Mouse (Mus musculus) lung, postnatal 36 days (tissue): ENCODE measurements around the gene Rhbdd2.
"Not testable (repeated sequence)": the region's sequence is repeated elsewhere in the genome, so short reads cannot be mapped to it uniquely, and the experiment has no call there.

Source experiments
- DNase-seq: peaks from one replicate; pipeline ENCODE4 v3.0.0; 2022; ENCODE audit warnings: mixed read lengths

The Rhbdd2 gene

GRCm38 (mm10) chr5:135632117-135632796 is at the start of gene Rhbdd2:
Gene Rhbdd2 (plus strand): TSS chr5:135632618.
- peak; percentile 99 for DNase-seq

GRCm38 (mm10) chr5:135585691-135586090 is 46.7 kb upstream of the Rhbdd2 start:
- DNase-seq, result no peak

- no peak for DNase-seq
These were observed 44.7 kb upstream of the Rhbdd2 start for GRCm38 (mm10) chr5:135587764-135588163.

GRCm38 (mm10) chr5:135589996-135590784 is 42.2 kb upstream of the Rhbdd2 start:
- DNase-seq, result no peak

- not testable (repeated sequence) for DNase-seq
These were observed 27.8 kb upstream of the Rhbdd2 start for GRCm38 (mm10) chr5:135604643-135605042.

- DNase-seq, result not testable (repeated sequence)
These were observed 25.7 kb upstream of the Rhbdd2 start for GRCm38 (mm10) chr5:135606717-135607116.

GRCm38 (mm10) chr5:135607581-135607980 is 24.8 kb upstream of the Rhbdd2 start:
- no peak for DNase-seq

- no peak for DNase-seq
These were observed 22.6 kb upstream of the Rhbdd2 start for GRCm38 (mm10) chr5:135609794-135610193.

GRCm38 (mm10) chr5:135619741-135620140 is 12.7 kb upstream of the Rhbdd2 start:
- DNase-seq, result not testable (repeated sequence)

GRCm38 (mm10) chr5:135620526-135620925 is 11.9 kb upstream of the Rhbdd2 start:
- no peak for DNase-seq

GRCm38 (mm10) chr5:135621725-135622124 is 10.7 kb upstream of the Rhbdd2 start:
- no peak for DNase-seq

GRCm38 (mm10) chr5:135623006-135623563 is 9.3 kb upstream of the Rhbdd2 start:
- no peak for DNase-seq

GRCm38 (mm10) chr5:135628916-135629315 is 3.5 kb upstream of the Rhbdd2 start:
- no peak for DNase-seq

- DNase-seq, result no peak
These were observed 3.0 kb upstream of the Rhbdd2 start for GRCm38 (mm10) chr5:135629401-135629800.

- DNase-seq, result peak; percentile 89
These were observed 1.8 kb upstream of the Rhbdd2 start for GRCm38 (mm10) chr5:135630598-135630997.

- no peak for DNase-seq
These were observed 353 bp downstream of the Rhbdd2 start for GRCm38 (mm10) chr5:135632797-135633144.

- peak; percentile 58 for DNase-seq
These were observed 7.5 kb downstream of the Rhbdd2 start for GRCm38 (mm10) chr5:135639760-135640458.

GRCm38 (mm10) chr5:135640459-135640789 is 8.0 kb downstream of the Rhbdd2 start:
- peak; percentile 50 for DNase-seq

GRCm38 (mm10) chr5:135641028-135641427 is 8.6 kb downstream of the Rhbdd2 start:
- no peak for DNase-seq

- no peak for DNase-seq
These were observed 10.5 kb downstream of the Rhbdd2 start for GRCm38 (mm10) chr5:135642686-135643551.

- no peak for DNase-seq
These were observed 11.1 kb downstream of the Rhbdd2 start for GRCm38 (mm10) chr5:135643552-135643842.

GRCm38 (mm10) chr5:135643869-135644268 is 11.5 kb downstream of the Rhbdd2 start:
- DNase-seq, result no peak

GRCm38 (mm10) chr5:135645330-135645729 is 12.9 kb downstream of the Rhbdd2 start:
- no peak for DNase-seq
